ENCODE assay signal across 8 mouse cellular contexts in genomic region chr9:119980770-119981182, GRCm38 (mm10). TPM values are rescaled to one million over a fixed set of nuclear protein-coding genes. Genes with fewer than 3 reads are reported as not detected.
A peak's percentile ranks its signal among the peaks of the same experiment; 100 is the strongest.
DNase-seq lines count a peak whose midpoint lies in the region; ATAC-seq lines count a peak whose summit lies in the region.

No protein-coding gene starts in this region.

- peak overlapping the region; percentile 93 for H3K27ac ChIP-seq in embryonic facial prominence, embryonic 11.5 days (replicated peaks; ENCODE audit: low read depth, low read length)
- peak overlapping the region; percentile 95 for H3K27ac ChIP-seq in intestine, embryonic 15.5 days

- peaks cover 30% of the 10 kb centered on the region for H3K4me1 ChIP-seq in embryonic facial prominence, embryonic 11.5 days (ENCODE audit: control insufficient read depth, insufficient read depth, low read length)
- peaks cover 77% of the 10 kb centered on the region for H3K4me1 ChIP-seq in intestine, embryonic 15.5 days (replicated peaks)

- intact Hi-C loops in left cerebral cortex, postnatal 4 days (cut with DNase I), result no loop called here
- intact Hi-C loops in left cerebral cortex, postnatal 36 days (cut with DNase I), result no loop called here

- DNase-seq in left cerebral cortex, postnatal 4 days, result peak; percentile 28
- no peak for DNase-seq in left cerebral cortex, postnatal 36 days (ENCODE audit: low spot score in 2 of 2)
- DNase-seq in embryonic facial prominence, embryonic 11.5 days (ENCODE audit: low spot score), result no peak
- peak; percentile 42 for DNase-seq in lung, postnatal 10 days
- DNase-seq in yolk sac, embryonic 10.5 days (ENCODE audit: low spot score), result peak; percentile 83
- DNase-seq in right cerebral cortex, adult 2 months (ENCODE audit: low spot score in 2 of 2), result no peak
- DNase-seq in left cerebral cortex, adult 18-20 months (ENCODE audit: low spot score in 2 of 2), result no peak

- no peaks in the 10 kb centered on the region for H3K36me3 ChIP-seq in embryonic facial prominence, embryonic 11.5 days (replicated peaks; ENCODE audit: control insufficient read depth, insufficient read depth, low read depth, low read length)
- H3K36me3 ChIP-seq in intestine, embryonic 15.5 days, result no peaks in the 10 kb centered on the region

- H3K4me3 ChIP-seq in embryonic facial prominence, embryonic 11.5 days (ENCODE audit: low read depth, low read length), result no peak overlapping the region
- peak overlapping the region; percentile 76; the same call in 1 of the 2 replicates for H3K4me3 ChIP-seq in intestine, embryonic 15.5 days (replicated peaks)

- peak overlapping the region; percentile 95 for H3K4me2 ChIP-seq in embryonic facial prominence, embryonic 11.5 days (ENCODE audit: low read depth, low read length)
- H3K4me2 ChIP-seq in intestine, embryonic 15.5 days (replicated peaks), result peak overlapping the region; percentile 95

- WGBS in embryonic facial prominence, embryonic 11.5 days, result 4% methylated on average over 4 of the region's 4 CpGs
- 2% methylated on average over 4 of the region's 4 CpGs for WGBS in intestine, embryonic 15.5 days

- peak overlapping the region; percentile 8; the same call in 1 of the 2 replicates for H3K9ac ChIP-seq in embryonic facial prominence, embryonic 11.5 days (replicated peaks; ENCODE audit: low read length)
- H3K9ac ChIP-seq in intestine, embryonic 15.5 days, result peak overlapping the region; percentile 38

- ATAC-seq in embryonic facial prominence, embryonic 11.5 days (replicated peaks; ENCODE audit: insufficient number of reproducible peaks, low FRiP score, low TSS enrichment, low read depth), result no peak
- ATAC-seq in intestine, embryonic 15.5 days, result no peak; the same call in 1 of the 2 replicates

- no peaks in the 10 kb centered on the region for H3K27me3 ChIP-seq in embryonic facial prominence, embryonic 11.5 days (ENCODE audit: control insufficient read depth, insufficient read depth, low read length)
- H3K27me3 ChIP-seq in intestine, embryonic 15.5 days (replicated peaks), result no peaks in the 10 kb centered on the region

- no peaks in the 10 kb centered on the region for H3K9me3 ChIP-seq in embryonic facial prominence, embryonic 11.5 days (replicated peaks; ENCODE audit: control insufficient read depth, low read length)
- no peaks in the 10 kb centered on the region for H3K9me3 ChIP-seq in intestine, embryonic 15.5 days

RNA-seq across cellular contexts. Expression of gene Csrnp1, which starts 3.7 kb away (rescaled TPM):
- total RNA-seq in left cerebral cortex, postnatal 4 days (2021), result 1 to 10 TPM; 2.9 to 3.7 TPM
- 10 to 100 TPM; 12.5 to 19.1 TPM for total RNA-seq in left cerebral cortex, postnatal 36 days (2021)
- polyA plus RNA-seq in embryonic facial prominence, embryonic 11.5 days (2014; fragmentation: Nextera tagmentation; extraction: Ambion mirVana), result 1.5 and 2.1 TPM in 2 replicates
- 5.3 and 5.9 TPM in 2 replicates for polyA plus RNA-seq in intestine, embryonic 15.5 days (2015; fragmentation: Nextera tagmentation; extraction: Ambion mirVana)
- total RNA-seq in left cerebral cortex, adult 18-20 months (2021), result 10 to 100 TPM; 20.5 to 26.8 TPM

RNA-seq across cellular contexts. Expression of gene Xirp1, which starts 42.6 kb away (rescaled TPM):
- total RNA-seq in left cerebral cortex, postnatal 4 days (2021), result under 1 TPM in 1 of 2 experiments, not detected in 1; 0.06 TPM
- total RNA-seq in left cerebral cortex, postnatal 36 days (2021), result under 1 TPM in 1 of 2 experiments, not detected in 1; 0.15 TPM
- 0.06 and 0.13 TPM in 2 replicates for polyA plus RNA-seq in embryonic facial prominence, embryonic 11.5 days (2014; fragmentation: Nextera tagmentation; extraction: Ambion mirVana)
- 0.06 TPM in 1 of 2 replicates, not detected in the other for polyA plus RNA-seq in intestine, embryonic 15.5 days (2015; fragmentation: Nextera tagmentation; extraction: Ambion mirVana)
- under 1 TPM; 0.07 to 0.12 TPM for total RNA-seq in left cerebral cortex, adult 18-20 months (2021)

RNA-seq across cellular contexts. Expression of gene Ttc21a, which starts 43.4 kb away (rescaled TPM):
- total RNA-seq in left cerebral cortex, postnatal 4 days (2021), result 1 to 10 TPM; 1.4 to 1.5 TPM
- total RNA-seq in left cerebral cortex, postnatal 36 days (2021), result under 1 TPM; 0.50 to 0.67 TPM
- polyA plus RNA-seq in embryonic facial prominence, embryonic 11.5 days (2014; fragmentation: Nextera tagmentation; extraction: Ambion mirVana), result 0.10 and 0.33 TPM in 2 replicates
- polyA plus RNA-seq in intestine, embryonic 15.5 days (2015; fragmentation: Nextera tagmentation; extraction: Ambion mirVana), result 0.11 TPM in 2 replicates
- under 1 TPM; 0.19 to 0.49 TPM for total RNA-seq in left cerebral cortex, adult 18-20 months (2021)

RNA-seq across cellular contexts. Expression of gene Gorasp1, which starts 43.4 kb away (rescaled TPM):
- total RNA-seq in left cerebral cortex, postnatal 4 days (2021), result 10 to 100 TPM; 20.2 to 22.8 TPM
- total RNA-seq in left cerebral cortex, postnatal 36 days (2021), result 10 to 100 TPM; 36.3 to 40.6 TPM
- polyA plus RNA-seq in embryonic facial prominence, embryonic 11.5 days (2014; fragmentation: Nextera tagmentation; extraction: Ambion mirVana), result 18.3 and 20.1 TPM in 2 replicates
- polyA plus RNA-seq in intestine, embryonic 15.5 days (2015; fragmentation: Nextera tagmentation; extraction: Ambion mirVana), result 29.3 and 29.6 TPM in 2 replicates
- 10 to 100 TPM; 37.1 to 38.2 TPM for total RNA-seq in left cerebral cortex, adult 18-20 months (2021)

Comparison
In these comparisons a context has a peak if more than half of its experiments do, and no peak if none do; other contexts are left out.
1. DNase-seq: peak in left cerebral cortex, postnatal 4 days (single experiment), lung, postnatal 10 days (single experiment) and yolk sac, embryonic 10.5 days (single experiment); none in left cerebral cortex, postnatal 36 days (0 of 2), embryonic facial prominence, embryonic 11.5 days (single experiment), right cerebral cortex, adult 2 months (0 of 2) and left cerebral cortex, adult 18-20 months (0 of 2).